Mouse (Mus musculus) hindbrain, embryonic 11.5 days (tissue): ENCODE results near the gene Cib1. TPM values are rescaled to one million over a fixed set of nuclear protein-coding genes. Genes with fewer than 3 reads are reported as not detected.

Source experiments
- ATAC-seq: fragments of 200-750 bp; cut with Nextera tagmentation; 2 replicates; pipeline ENCODE4 v1.8.0; 2017; ENCODE audit warnings: mild to moderate bottlenecking, moderate TSS enrichment, moderate library complexity; ENCODE audit not compliant: low FRiP score
- DNase-seq: peaks from one replicate; pipeline ENCODE4 v3.0.0-alpha.2; 2015; ENCODE audit warnings: low spot score
- H3K27ac ChIP-seq: fragments of 300-500 bp; sonication (generic); 2 replicates; pipeline ENCODE4 v1.5.1; 2014; ENCODE audit warnings: mild to moderate bottlenecking, low read depth, low read length
- H3K27me3 ChIP-seq: fragments of 300-500 bp; sonication (generic); 2 replicates; pipeline ENCODE4 v1.6.1; 2014; ENCODE audit warnings: mild to moderate bottlenecking, low read length, moderate library complexity, mixed read lengths; ENCODE audit not compliant: control insufficient read depth, insufficient read depth
- H3K36me3 ChIP-seq: fragments of 300-500 bp; sonication (generic); 2 replicates; pipeline ENCODE4 v1.6.1; 2014; ENCODE audit warnings: mild to moderate bottlenecking, low read length, moderate library complexity, mixed read lengths; ENCODE audit not compliant: control insufficient read depth, insufficient read depth
- H3K4me1 ChIP-seq: fragments of 300-500 bp; sonication (generic); replicated peaks from 2 replicates; pipeline ENCODE4 v1.6.1; 2014; ENCODE audit warnings: low read length, mixed read lengths; ENCODE audit not compliant: control insufficient read depth, insufficient read depth
- H3K4me2 ChIP-seq: fragments of 300-500 bp; sonication (generic); replicated peaks from 2 replicates; pipeline ENCODE4 v1.6.1; 2014; ENCODE audit warnings: mild to moderate bottlenecking, low read depth, low read length
- H3K4me3 ChIP-seq: fragments of 300-500 bp; sonication (generic); 2 replicates; pipeline ENCODE4 v1.5.1; 2014; ENCODE audit warnings: low read depth, low read length
- H3K9ac ChIP-seq: fragments of 300-500 bp; sonication (generic); 2 replicates; pipeline ENCODE4 v1.6.1; 2014; ENCODE audit warnings: low read depth, low read length
- H3K9me3 ChIP-seq: fragments of 300-500 bp; sonication (generic); 2 replicates; pipeline ENCODE4 v1.6.1; 2016; ENCODE audit warnings: low read length; ENCODE audit not compliant: control insufficient read depth
- WGBS: fragments of 180-500 bp; shearing (Covaris S2); extraction: QIAGEN DNeasy Blood & Tissue Kit; methylation state at CpG from one replicate; pipeline ENCODE4 v1.1.7; 2014; 5-methylcytosine and 5-hydroxymethylcytosine counted together
- polyA plus RNA-seq: library from polyadenylated mRNA; unstranded; fragments of >200 nt; fragmentation: Nextera tagmentation; extraction: Ambion mirVana; gene quantifications from 2 replicates; pipeline ENCODE4 v1.2.1, GENCODE M21; 2014

Gene Cib1
- polyA plus RNA-seq, 1 experiment from 2014 or later: 61.7 TPM

DNA sequence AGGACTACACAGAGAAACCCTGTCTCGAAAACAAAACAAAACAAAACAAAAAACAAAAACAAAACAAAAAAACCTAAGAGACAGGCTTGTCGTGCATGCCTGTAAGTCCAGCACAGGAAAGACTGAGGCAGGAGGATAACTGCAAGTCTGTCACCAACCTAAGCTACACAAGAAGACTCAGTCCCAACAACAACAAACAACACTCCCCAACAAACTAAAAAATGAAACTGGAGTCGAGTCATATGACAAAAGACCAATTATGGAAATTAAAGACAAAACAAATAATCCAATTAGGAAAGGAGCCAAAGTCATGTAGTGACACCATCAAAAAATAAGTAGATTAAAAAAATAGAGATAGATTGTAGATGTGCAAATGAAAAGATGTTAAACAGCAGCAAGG, 52.4 kb downstream of the Cib1 start:
- H3K9ac ChIP-seq: no peak overlapping the region
- no peak overlapping the region for H3K4me2 ChIP-seq
- H3K4me1 ChIP-seq: no peaks in the 10 kb centered on the region
- 77% methylated on average over 3 of the region's 3 CpGs for WGBS
- no peak overlapping the region for H3K27ac ChIP-seq
- no peaks in the 10 kb centered on the region for H3K36me3 ChIP-seq
- DNase-seq (no peak), ATAC-seq (no peak)
- no peak overlapping the region for H3K4me3 ChIP-seq
- H3K9me3 ChIP-seq: no peaks in the 10 kb centered on the region
- H3K27me3 ChIP-seq: no peaks in the 10 kb centered on the region

- WGBS: 97% methylated on average over 6 of the region's 6 CpGs
- Histone ChIP-seq H3K27me3 (no peaks in the 10 kb centered on the region), H3K4me2 (no peak overlapping the region), H3K9me3 (no peaks in the 10 kb centered on the region), H3K4me1 (no peaks in the 10 kb centered on the region), H3K9ac (no peak overlapping the region), H3K27ac (no peak overlapping the region), H3K36me3 (no peaks in the 10 kb centered on the region), H3K4me3 (no peak overlapping the region)
- ATAC-seq (no peak), DNase-seq (no peak)
Observed at GRCm38 (mm10) chr7:80179790-80180189, 52.8 kb downstream of the Cib1 start.

DNA sequence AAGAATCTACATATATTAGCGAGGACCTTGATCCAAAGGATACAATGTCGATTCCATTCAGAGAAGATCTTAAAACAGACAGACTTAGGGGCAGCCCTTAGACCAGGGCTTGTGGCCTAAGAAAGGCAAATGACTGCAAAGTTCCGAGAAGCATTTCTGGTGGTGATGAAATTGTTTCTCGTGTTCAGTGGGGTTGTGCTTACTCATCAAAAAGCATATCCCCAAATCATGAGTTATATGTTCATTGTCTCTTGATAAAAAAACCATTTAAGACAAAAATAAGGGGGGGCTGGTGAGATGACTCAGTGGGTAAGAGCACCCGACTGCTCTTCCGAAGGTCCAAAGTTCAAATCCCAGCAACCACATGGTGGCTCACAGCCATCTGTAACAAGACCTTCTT, 53.3 kb downstream of the Cib1 start:
- no peaks in the 10 kb centered on the region for H3K36me3 ChIP-seq
- H3K9me3 ChIP-seq: no peaks in the 10 kb centered on the region
- H3K27me3 ChIP-seq: no peaks in the 10 kb centered on the region
- no peaks in the 10 kb centered on the region for H3K4me1 ChIP-seq
- no peak overlapping the region for H3K4me2 ChIP-seq
- 95% methylated on average over 6 of the region's 6 CpGs for WGBS
- DNase-seq: no peak
- no peak overlapping the region for H3K27ac ChIP-seq
- H3K4me3 ChIP-seq: no peak overlapping the region
- no peak overlapping the region for H3K9ac ChIP-seq
- ATAC-seq: no peak

DNA sequence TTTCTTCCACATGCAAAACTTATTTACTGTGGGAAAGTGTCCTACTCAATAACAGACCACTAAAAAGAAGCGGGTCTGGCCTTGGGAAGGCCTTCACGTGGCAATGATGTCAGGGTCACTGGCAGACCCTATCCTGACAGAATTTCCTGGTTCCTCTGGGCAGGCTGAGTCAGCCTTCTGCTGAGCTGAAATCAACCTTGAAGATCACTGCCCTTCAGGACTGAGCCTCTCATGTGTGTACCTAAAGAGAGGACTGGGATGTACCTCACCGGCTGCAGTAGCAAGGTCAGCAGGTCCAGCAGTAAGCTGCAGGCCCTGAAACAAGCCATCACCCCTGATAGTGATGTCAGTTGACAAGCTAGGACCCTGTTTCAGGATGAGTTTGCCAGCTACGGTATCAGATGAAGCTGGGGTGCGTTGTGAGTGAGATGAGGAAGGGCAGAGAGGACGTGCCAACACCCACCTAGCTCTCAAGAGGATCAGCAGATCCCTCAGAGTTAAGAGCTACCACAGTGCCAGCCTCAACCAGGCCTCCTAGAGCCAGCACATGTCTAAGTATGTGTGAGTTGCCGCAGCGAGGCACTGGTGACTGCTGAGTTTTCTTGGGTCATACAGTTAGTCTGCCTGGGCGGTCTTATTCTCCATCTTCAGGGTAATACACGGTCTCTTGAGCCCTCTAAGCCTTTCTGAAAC, 54.4 kb downstream of the Cib1 start:
- Histone ChIP-seq H3K4me2 (no peak overlapping the region), H3K4me1 (no peaks in the 10 kb centered on the region), H3K4me3 (no peak overlapping the region), H3K27me3 (no peaks in the 10 kb centered on the region), H3K9ac (no peak overlapping the region), H3K9me3 (no peaks in the 10 kb centered on the region), H3K36me3 (no peaks in the 10 kb centered on the region), H3K27ac (no peak overlapping the region)
- DNase-seq: no peak
- WGBS: 91% methylated on average over 10 of the region's 10 CpGs
- ATAC-seq: no peak

GRCm38 (mm10) chr7:80177438-80177837, 55.2 kb downstream of the Cib1 start:
- Histone ChIP-seq H3K9me3 (no peaks in the 10 kb centered on the region), H3K36me3 (no peaks in the 10 kb centered on the region), H3K4me2 (no peak overlapping the region), H3K4me1 (no peaks in the 10 kb centered on the region), H3K4me3 (no peak overlapping the region), H3K9ac (no peak overlapping the region), H3K27me3 (no peaks in the 10 kb centered on the region), H3K27ac (no peak overlapping the region)
- 95% methylated on average over 3 of the region's 3 CpGs for WGBS
- DNase-seq (no peak), ATAC-seq (no peak)

Other genes starting within 250 kb of the Cib1 start
- 26.4 and 28.4 TPM in 2 replicates for gene Zfp710, start 208.0 kb downstream of the Cib1 start, polyA plus RNA-seq
- gene Idh2, start 117.4 kb downstream of the Cib1 start, polyA plus RNA-seq: 331 and 352 TPM in 2 replicates
- gene Sema4b, start 46.0 kb downstream of the Cib1 start, polyA plus RNA-seq: 10.5 and 15.6 TPM in 2 replicates
- 5.0 and 5.6 TPM in 2 replicates for gene Gdpgp1, start 52 bp upstream of the Cib1 start, polyA plus RNA-seq
- 1.1 and 1.4 TPM in 2 replicates for gene Ttll13, start 13.6 kb upstream of the Cib1 start, polyA plus RNA-seq
- gene Ngrn, start 28.4 kb upstream of the Cib1 start, polyA plus RNA-seq: 49.5 and 51.6 TPM in 2 replicates
- 16.6 and 25.2 TPM in 2 replicates for gene Vps33b, start 36.8 kb upstream of the Cib1 start, polyA plus RNA-seq
- gene Prc1, start 61.6 kb upstream of the Cib1 start, polyA plus RNA-seq: 182 and 190 TPM in 2 replicates
- 10.1 and 11.7 TPM in 2 replicates for gene Rccd1, start 91.6 kb upstream of the Cib1 start, polyA plus RNA-seq
- gene Unc45a, start 108.2 kb upstream of the Cib1 start, polyA plus RNA-seq: 23.4 and 30.4 TPM in 2 replicates
- 18.4 and 25.3 TPM in 2 replicates for gene Hddc3, start 110.3 kb upstream of the Cib1 start, polyA plus RNA-seq
- gene Man2a2, start 138.6 kb upstream of the Cib1 start, polyA plus RNA-seq: 7.7 and 9.8 TPM in 2 replicates
- gene Fes, start 155.1 kb upstream of the Cib1 start, polyA plus RNA-seq: 5.8 and 9.5 TPM in 2 replicates
- 3.4 and 4.1 TPM in 2 replicates for gene Furin, start 172.6 kb upstream of the Cib1 start, polyA plus RNA-seq